Mouse (Mus musculus): Measurements from ENCODE around the gene Gm10837.

Gm10837 gene

DNA sequence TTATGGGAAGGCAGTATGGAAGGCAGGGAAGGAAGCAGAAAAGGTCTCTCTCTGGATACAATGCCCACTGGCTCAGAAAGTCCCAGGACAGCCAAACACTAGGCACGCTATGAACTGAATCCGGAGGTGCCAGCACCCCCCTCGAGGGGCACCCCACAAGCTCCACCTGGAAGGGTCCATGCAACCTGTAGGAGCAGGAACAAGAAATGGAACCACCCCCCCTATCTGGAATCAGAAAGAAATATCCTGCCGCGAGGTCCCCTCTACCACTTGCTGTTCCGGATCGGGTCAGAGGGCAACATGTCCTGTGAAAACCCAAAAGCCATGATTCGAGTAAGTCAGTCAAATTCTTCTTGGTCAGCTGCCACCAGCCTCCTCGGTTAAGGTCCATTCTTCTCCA lies 28.4 kb upstream of the Gm10837 start:
- TF ChIP-seq GATA4 (IDR thresholded peaks at IDR 0.05; ENCODE audit: insufficient replicate concordance, low read length) = no peak

DNA sequence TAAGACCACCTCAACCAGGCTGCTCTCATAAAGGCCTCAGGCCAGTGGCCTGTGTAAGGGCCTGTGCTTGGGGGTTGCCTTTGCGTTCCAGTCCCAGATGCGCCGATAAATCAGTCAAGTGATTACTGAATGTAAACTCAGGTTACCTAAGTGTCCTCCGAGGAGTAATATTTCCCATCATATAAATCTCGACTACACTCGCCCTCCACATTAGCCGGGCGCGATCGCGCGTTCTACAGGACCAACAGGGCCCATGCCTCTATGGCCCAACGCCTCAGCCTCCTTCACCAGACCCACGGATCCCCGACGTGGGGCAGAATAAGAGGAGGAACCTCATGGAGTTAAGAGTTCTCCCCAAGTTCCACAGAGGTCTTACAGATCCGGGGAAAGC lies 27.7 kb upstream of the Gm10837 start:
- no peak for TF ChIP-seq GATA4 (IDR thresholded peaks at IDR 0.05; ENCODE audit: insufficient replicate concordance, low read length)

DNA sequence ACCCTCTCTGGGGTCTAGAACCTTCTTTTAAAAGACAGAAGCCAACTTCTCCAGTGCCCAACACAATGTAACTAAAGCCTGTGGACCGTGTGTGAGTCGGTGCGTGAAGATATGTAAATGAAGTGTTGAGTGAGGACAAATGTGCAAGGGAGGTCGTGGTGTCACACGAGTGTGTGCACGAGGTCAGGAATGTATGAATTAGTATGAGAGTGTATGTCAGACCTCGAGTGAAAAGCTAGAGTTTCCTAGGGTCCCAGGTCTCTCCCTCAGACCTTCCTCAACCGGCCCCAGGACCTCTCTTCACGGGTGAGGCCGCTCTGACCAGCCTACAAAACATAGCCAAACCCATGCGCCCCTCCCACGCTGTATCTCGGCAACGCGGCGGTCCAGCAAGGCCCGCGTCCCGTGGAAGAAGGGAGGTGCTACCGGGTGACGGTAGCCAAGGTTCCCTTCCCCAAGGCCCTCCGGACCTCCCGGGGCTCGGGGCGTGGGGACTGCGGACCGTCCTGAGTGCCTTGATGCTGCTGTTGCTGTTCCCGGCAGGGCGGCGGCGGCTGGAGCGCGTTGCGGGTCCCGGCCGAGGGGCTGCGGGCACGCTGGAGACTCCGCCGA lies 27.2 kb upstream of the Gm10837 start:
- no peak for TF ChIP-seq GATA4 (IDR thresholded peaks at IDR 0.05; ENCODE audit: insufficient replicate concordance, low read length)

DNA sequence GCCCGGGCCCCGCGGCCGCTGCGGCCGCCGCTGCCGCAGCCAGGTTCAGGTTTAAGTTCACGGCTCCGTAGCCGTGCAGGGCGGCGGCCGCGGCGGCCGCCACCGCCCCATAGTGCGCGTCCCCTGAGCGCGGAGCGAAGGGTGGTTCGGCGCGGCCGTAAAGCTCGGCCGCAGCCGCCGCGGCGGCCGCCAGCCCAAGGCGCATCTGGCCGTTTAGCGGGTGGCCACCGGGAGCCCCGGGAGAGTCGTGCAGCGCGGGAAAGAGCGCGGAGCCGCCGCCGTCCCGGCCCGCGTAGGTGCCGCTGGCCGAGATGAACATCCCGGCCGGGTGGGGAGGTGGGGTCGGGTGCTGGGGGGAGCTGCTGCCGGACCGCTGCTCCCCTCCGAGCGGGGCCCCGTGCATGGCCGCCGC lies 26.0 kb upstream of the Gm10837 start:
- TF ChIP-seq GATA4 (IDR thresholded peaks at IDR 0.05; ENCODE audit: insufficient replicate concordance, low read length) = no peak

DNA sequence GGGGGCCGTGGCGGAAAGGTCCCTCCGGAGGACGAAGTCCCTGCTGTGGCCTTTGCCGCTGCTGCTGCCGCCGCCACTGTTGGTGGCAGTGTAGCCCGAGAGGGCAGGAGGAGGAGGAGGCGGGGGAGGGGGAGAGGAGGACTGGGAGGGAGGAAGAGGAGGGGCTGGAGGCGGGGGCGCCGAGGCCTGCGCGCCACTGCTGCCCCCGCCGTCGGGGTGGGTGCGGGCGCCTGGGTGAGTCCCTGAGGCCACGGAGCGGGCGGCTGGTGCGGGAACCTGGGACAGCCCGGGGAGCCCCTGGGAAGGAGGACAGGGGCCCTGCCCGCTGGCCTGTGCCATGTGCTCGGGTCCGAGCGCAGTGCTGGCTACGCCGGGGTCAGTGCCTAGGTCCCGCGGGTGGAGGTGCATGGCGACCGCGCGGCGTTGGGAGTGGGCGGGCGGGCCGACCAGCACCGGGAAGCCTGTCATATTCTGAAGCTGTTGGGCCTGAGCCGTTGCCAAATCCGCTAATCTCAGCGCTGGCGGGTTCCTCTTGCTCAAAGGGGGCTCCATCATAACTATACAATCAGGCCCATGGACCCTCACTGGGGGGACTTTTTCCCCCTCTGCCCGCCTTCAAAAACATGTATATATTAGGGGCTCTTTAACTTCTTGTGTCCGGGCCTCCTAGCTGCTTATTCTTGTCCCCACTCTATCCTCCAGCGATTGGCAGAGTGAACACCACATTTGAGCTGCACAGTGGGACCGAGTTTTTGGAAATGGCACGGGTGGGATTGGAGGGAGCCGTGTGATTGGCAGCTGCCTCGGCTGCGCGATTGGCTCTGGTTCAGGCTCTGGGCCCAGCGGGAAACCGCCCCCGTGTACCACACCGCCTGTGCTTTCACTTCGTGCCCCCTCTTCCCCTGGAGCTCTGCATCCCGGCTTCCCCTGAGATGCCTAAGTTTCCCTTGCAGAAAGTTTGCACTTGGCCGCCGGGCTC lies 25.3 kb upstream of the Gm10837 start, which contains the start of gene Zic5:
Zic5 (minus strand) TSS at position 915 of the 979 bp plus-strand sequence.
- no peak for TF ChIP-seq GATA4 (IDR thresholded peaks at IDR 0.05; ENCODE audit: insufficient replicate concordance, low read length)

DNA sequence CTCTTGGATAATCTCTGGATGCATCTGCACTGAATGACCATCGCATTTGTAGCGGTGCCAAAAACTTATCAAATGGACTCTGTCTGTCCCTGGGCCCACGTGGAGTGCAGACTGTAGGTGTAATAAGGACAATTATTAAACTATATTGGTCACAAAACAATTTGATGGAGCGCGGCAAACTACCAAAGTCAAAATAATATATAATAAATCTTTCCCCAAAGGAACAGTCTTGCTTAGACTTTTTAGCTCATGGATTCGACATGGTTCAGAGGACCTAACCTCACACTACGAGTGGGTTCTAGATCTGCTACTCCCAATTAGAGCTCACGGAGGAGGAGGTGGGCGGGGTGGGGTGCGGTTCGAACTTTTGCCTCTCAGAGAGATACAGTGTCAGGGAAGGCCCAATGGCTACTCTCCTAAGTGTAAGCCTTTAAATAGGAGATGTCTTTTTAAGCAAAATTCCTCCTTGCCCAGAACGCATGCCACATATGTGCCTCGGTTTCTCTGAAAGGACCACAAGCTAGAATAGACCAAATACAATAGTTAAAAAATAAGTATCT lies 24.4 kb upstream of the Gm10837 start:
- no peak for TF ChIP-seq GATA4 (IDR thresholded peaks at IDR 0.05; ENCODE audit: insufficient replicate concordance, low read length)

DNA sequence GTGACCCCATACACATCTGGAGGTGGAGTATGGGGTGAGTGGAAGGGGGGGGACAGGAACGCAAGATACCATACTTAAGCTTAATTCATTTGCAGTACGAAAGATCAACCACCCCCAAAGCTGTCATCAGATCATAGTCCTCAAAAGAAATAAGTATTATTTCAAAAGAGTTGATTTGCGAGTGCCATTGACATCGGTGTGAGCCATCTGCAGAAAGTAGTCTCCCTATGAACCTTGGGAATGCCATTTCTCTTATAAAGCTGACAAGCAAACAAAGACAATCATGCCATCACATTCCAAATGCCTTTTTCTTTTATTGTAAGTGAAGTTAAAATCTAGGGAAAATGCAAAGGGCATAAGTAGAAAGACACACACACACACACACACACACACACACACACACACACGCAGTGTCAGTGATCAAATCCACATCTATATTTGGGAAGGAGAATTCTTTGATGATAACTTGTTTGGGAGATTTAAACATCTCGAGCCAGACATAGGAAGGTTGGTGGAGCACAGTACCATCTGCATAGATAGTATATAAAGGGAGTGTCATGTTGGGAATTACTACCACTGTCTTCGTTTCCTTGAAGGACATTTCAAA lies 23.5 kb upstream of the Gm10837 start:
- no peak for TF ChIP-seq GATA4 (IDR thresholded peaks at IDR 0.05; ENCODE audit: insufficient replicate concordance, low read length)

DNA sequence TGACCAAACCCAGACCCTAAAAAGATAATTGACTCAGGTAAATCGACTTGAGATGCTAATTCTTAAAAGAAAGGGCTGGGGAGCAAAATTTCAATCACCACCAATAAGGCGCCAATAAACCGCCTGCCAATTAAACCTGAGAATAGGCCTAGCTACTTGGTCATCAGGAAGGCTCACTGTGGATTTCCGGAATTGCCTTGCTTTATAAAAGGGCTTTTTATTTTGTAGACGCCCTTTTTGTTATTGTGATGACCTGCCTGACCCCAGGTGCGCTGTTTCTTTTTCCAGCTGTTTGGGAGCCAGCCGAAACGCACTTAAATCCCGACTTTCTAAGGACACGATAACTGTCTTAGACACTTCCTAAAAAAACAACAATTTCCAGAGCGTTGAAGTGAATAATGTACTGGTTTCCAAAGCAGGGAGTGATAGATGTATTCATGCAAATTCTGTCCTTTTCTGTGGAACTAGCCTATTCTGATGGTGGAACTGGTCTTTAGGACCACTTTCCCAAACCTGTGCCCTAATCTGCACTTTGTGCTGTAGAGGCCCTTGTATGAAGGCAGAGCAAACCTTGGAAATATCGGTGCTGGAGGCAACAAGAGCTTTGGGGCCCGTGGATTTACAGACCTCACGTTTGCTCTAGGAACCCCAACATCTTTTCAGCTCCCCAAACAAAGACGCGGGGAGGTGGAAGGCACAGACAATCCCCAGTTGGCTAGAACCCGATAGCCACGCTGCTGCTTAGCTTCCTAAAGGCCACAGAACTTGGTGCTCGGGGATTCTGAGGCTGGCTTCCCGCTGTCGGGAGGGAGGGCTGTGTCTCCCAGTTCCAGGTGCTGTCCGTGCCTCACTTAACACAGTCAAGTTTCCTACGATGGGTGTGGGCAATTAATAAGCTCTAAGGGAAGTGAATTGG lies 22.2 kb upstream of the Gm10837 start:
- no peak for TF ChIP-seq GATA4 (IDR thresholded peaks at IDR 0.05; ENCODE audit: insufficient replicate concordance, low read length)

DNA sequence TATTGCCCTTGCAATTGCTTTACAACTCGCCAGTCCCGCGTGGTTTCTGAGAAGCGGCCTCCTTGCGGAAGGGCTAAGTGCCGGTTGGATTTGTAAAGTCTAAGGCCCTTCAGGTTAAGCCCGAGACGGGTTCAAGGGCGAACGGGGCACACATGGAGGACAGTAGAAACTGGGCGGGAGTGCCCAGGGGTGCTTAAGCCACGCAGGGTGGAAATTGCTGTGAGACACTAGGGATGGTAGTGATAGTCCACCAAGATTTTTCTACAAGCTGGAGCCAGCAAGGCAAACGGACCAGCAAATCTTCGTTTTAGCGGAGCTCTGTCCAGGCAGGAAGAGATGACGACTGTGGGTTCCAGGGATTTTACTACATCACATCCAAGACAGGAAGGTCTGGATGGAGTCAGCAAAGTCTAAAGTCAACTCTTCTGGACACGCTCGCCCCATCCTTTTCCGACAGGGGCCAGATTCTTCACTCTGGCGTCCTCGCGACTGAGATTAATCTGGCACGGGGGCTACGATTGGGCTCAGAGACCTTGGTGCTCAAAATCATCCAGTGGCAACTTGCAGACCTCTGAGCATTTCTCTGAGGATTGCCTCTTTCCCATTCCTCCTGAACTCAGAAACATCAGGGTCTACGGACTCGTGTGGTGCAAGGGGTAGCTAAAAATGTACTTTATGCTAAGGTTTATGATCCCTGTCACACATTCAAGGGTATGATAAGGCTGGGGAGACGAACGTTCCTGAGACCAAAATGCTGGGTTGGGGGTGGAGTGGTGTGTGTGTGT lies 21.2 kb upstream of the Gm10837 start:
- no peak for TF ChIP-seq GATA4 (IDR thresholded peaks at IDR 0.05; ENCODE audit: insufficient replicate concordance, low read length)

DNA sequence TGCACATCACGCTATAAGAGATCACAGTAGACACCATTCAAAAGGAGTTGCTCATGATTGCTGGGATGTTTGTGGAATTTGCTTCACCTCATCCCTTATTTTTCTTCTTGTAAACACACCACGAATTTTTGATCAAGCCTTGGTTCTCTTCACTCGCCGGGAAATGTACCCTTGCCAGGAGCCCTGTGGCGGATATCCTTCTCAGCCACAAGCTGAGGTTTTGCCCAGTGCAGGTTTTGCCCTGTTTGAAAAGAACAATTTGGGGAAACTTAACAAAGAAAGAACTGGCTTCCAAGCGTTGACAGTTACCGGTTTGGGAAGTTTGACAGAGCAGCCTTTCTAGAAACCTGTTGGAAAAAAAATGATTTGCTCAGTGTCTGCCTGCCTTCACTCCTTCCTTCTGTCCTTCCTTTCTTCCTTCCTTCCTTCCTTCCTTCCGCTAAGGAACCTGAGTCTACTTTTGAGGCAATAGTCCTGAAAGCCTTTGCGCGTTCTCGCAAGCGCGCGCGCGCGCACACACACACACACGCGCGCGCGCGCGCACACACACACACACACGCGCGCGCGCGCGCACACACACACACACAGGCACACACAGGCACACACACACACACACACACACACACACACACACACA lies 18.8 kb upstream of the Gm10837 start:
- no peak for TF ChIP-seq GATA4 (IDR thresholded peaks at IDR 0.05; ENCODE audit: insufficient replicate concordance, low read length)

DNA sequence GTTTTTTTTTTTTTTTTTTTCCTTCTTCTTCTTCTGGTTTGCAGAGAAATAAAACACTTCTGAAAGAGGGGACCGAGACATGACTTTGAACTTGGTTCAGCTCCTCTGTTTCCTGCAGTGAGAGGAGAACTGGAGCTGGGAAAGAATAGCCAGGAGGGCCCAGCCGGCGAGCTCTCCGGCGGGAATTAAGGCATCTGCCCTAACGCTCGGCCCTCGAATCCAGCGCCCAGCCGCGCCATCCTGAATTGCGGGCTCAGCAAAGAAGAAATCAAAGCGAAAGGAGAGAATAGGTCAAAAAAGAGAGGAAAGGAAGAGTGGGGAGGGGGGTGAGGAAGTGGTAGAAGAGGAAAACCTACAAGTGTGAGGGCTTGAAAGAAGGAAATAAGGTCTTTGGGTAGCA lies 18.2 kb upstream of the Gm10837 start:
- TF ChIP-seq GATA4 (IDR thresholded peaks at IDR 0.05; ENCODE audit: insufficient replicate concordance, low read length) = no peak

DNA sequence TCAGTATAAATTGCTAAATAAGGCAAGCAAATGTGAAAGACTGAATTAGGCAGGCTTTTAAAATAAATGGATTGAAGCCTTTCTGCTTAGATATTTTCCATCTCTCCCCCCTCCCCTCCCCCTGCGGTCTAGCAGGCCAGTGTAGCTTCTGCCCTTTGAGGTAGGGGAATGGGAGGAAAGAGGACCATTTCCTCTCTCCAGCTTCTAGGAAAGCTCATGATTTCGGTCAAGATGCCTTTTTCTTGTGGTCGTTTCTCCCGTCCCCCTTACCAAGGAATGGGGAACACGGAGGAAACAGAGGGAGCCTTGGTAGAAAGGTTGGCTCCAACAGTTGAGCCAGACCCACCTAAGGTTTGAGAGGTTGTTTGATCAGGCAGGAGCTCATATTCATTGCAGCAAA lies 17.7 kb upstream of the Gm10837 start:
- TF ChIP-seq GATA4 (IDR thresholded peaks at IDR 0.05; ENCODE audit: insufficient replicate concordance, low read length) = no peak

DNA sequence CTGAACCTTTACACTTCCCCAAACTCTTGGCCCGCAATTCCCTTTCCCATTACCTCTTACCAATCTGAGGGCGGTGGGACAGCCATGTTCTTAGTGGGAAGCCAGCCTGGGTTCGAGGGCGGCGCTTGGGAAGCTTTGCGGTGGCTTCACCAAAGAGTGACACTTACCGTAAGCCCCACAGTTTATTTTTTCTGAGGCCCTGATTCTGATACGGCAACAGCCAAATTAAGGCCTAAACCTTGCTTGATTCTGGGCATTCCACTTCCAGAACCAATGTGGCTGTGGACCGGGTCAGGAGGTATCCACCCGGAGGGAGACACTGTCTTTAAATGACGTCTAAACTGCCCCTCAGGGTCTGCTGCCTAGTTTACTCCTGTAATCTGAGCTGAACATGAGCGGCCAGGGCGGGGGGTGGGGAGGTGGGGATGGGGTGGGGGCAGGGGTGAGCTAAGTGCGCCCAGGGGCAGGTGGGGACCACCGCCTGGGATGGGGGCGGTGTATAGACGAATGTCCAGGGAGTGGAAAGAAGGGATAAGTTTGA lies 17.1 kb upstream of the Gm10837 start:
- no peak for TF ChIP-seq GATA4 (IDR thresholded peaks at IDR 0.05; ENCODE audit: insufficient replicate concordance, low read length)

Measured in liver, adult (tissue).